Comparison of ENCODE assay signal across 7 mouse cellular contexts in genomic region chr3:84952585-84953187, GRCm38 (mm10).
DNase-seq lines count a peak whose midpoint lies in the region; ATAC-seq and TF ChIP-seq lines count a peak whose summit lies in the region.

No protein-coding gene starts in this region.

- no peak overlapping the region for H3K9ac ChIP-seq in liver, embryonic 11.5 days (ENCODE audit: low read depth, low read length)
- no peak overlapping the region for H3K9ac ChIP-seq in liver, postnatal 0 days (replicated peaks)
- peak overlapping the region; percentile 65 for H3K9ac ChIP-seq in embryonic facial prominence, embryonic 14.5 days (ENCODE audit: low read depth, low read length)
- H3K9ac ChIP-seq in hindbrain, postnatal 0 days (replicated peaks; ENCODE audit: low read length), result peak overlapping the region; percentile 67
- H3K9ac ChIP-seq in neural tube, embryonic 15.5 days (replicated peaks), result peak overlapping the region; percentile 67

- no peak for DNase-seq in liver, embryonic 11.5 days (ENCODE audit: low spot score)
- no peak for DNase-seq in liver, postnatal 0 days
- DNase-seq in embryonic facial prominence, embryonic 14.5 days (ENCODE audit: low spot score), result no peak
- DNase-seq in hindbrain, postnatal 0 days (ENCODE audit: low spot score), result peak; percentile 40
- no peak for DNase-seq in frontal cortex, postnatal 10 days (ENCODE audit: low spot score in 2 of 2)
- no peak for DNase-seq in left cerebral cortex, adult 18-20 months (ENCODE audit: low spot score in 2 of 2)

- no peak for TF ChIP-seq CTCF in liver, postnatal 0 days (IDR thresholded peaks at IDR 0.05; ENCODE audit: low read depth)
- TF ChIP-seq CTCF in hindbrain, postnatal 0 days (IDR thresholded peaks at IDR 0.05; ENCODE audit: low read depth), result no peak

- H3K9me3 ChIP-seq in liver, embryonic 11.5 days (ENCODE audit: control insufficient read depth, low read length), result no peaks in the 10 kb centered on the region
- H3K9me3 ChIP-seq in liver, postnatal 0 days (ENCODE audit: low read length), result no peaks in the 10 kb centered on the region
- H3K9me3 ChIP-seq in embryonic facial prominence, embryonic 14.5 days (ENCODE audit: control insufficient read depth, low read length), result no peaks in the 10 kb centered on the region
- no peaks in the 10 kb centered on the region for H3K9me3 ChIP-seq in hindbrain, postnatal 0 days (ENCODE audit: low read length)
- no peaks in the 10 kb centered on the region for H3K9me3 ChIP-seq in neural tube, embryonic 15.5 days (replicated peaks)

- TF ChIP-seq EP300 in liver, postnatal 0 days (IDR thresholded peaks at IDR 0.05; ENCODE audit: low read depth), result no peak

- ATAC-seq in liver, embryonic 11.5 days (replicated peaks; ENCODE audit: low FRiP score), result no peak
- ATAC-seq in liver, postnatal 0 days, result no peak
- no peak for ATAC-seq in embryonic facial prominence, embryonic 14.5 days (ENCODE audit: low read depth)
- ATAC-seq in hindbrain, postnatal 0 days, result 0 out of 2 replicates have a peak, but pooled peaks have one; percentile 16
- peak; percentile 49 for ATAC-seq in neural tube, embryonic 15.5 days (ENCODE audit: low FRiP score)

- H3K4me2 ChIP-seq in liver, embryonic 11.5 days, result peak overlapping the region; percentile 48
- H3K4me2 ChIP-seq in liver, postnatal 0 days (ENCODE audit: low read depth, low read length), result no peak overlapping the region
- peak overlapping the region; percentile 81 for H3K4me2 ChIP-seq in embryonic facial prominence, embryonic 14.5 days (ENCODE audit: low read depth, low read length)
- H3K4me2 ChIP-seq in hindbrain, postnatal 0 days (ENCODE audit: low read depth, low read length), result peak overlapping the region; percentile 56
- H3K4me2 ChIP-seq in neural tube, embryonic 15.5 days, result peak overlapping the region; percentile 66

- no peaks in the 10 kb centered on the region for H3K27me3 ChIP-seq in liver, embryonic 11.5 days (replicated peaks; ENCODE audit: control insufficient read depth, insufficient read depth, low read length)
- H3K27me3 ChIP-seq in liver, postnatal 0 days (ENCODE audit: insufficient read depth, low read length), result no peaks in the 10 kb centered on the region
- no peaks in the 10 kb centered on the region for H3K27me3 ChIP-seq in embryonic facial prominence, embryonic 14.5 days (replicated peaks; ENCODE audit: control insufficient read depth, insufficient read depth, low read length)
- H3K27me3 ChIP-seq in hindbrain, postnatal 0 days (ENCODE audit: insufficient read depth, low read length), result no peaks in the 10 kb centered on the region
- no peaks in the 10 kb centered on the region for H3K27me3 ChIP-seq in neural tube, embryonic 15.5 days (replicated peaks)

- H3K36me3 ChIP-seq in liver, embryonic 11.5 days (ENCODE audit: control insufficient read depth, insufficient read depth, low read length), result no peaks in the 10 kb centered on the region
- H3K36me3 ChIP-seq in liver, postnatal 0 days (replicated peaks; ENCODE audit: insufficient read depth, low read length), result no peaks in the 10 kb centered on the region
- H3K36me3 ChIP-seq in embryonic facial prominence, embryonic 14.5 days (ENCODE audit: control insufficient read depth, insufficient read depth, low read length), result no peaks in the 10 kb centered on the region
- no peaks in the 10 kb centered on the region for H3K36me3 ChIP-seq in hindbrain, postnatal 0 days (ENCODE audit: insufficient read depth, low read length)
- no peaks in the 10 kb centered on the region for H3K36me3 ChIP-seq in neural tube, embryonic 15.5 days

- H3K4me3 ChIP-seq in liver, embryonic 11.5 days (ENCODE audit: low read depth, low read length), result peak overlapping the region; percentile 35
- no peak overlapping the region for H3K4me3 ChIP-seq in liver, postnatal 0 days (ENCODE audit: low read depth, low read length)
- peak overlapping the region; percentile 50 for H3K4me3 ChIP-seq in embryonic facial prominence, embryonic 14.5 days (ENCODE audit: low read depth, low read length)
- H3K4me3 ChIP-seq in hindbrain, postnatal 0 days (ENCODE audit: low read length), result peak overlapping the region; percentile 65
- H3K4me3 ChIP-seq in neural tube, embryonic 15.5 days (replicated peaks), result peak overlapping the region; percentile 58

- peak overlapping the region; percentile 38; the same call in 1 of the 2 replicates for H3K27ac ChIP-seq in liver, embryonic 11.5 days (ENCODE audit: low read depth, low read length)
- H3K27ac ChIP-seq in liver, postnatal 0 days (ENCODE audit: low read depth), result no peak overlapping the region
- peak overlapping the region; percentile 83 for H3K27ac ChIP-seq in embryonic facial prominence, embryonic 14.5 days (replicated peaks; ENCODE audit: low read depth, low read length)
- H3K27ac ChIP-seq in hindbrain, postnatal 0 days, result peak overlapping the region; percentile 90
- peak overlapping the region; percentile 94 for H3K27ac ChIP-seq in neural tube, embryonic 15.5 days (replicated peaks)

- H3K4me1 ChIP-seq in liver, embryonic 11.5 days (replicated peaks; ENCODE audit: control insufficient read depth, insufficient read depth, low read length), result no peaks in the 10 kb centered on the region
- no peaks in the 10 kb centered on the region; the same call in 1 of the 2 replicates for H3K4me1 ChIP-seq in liver, postnatal 0 days (ENCODE audit: insufficient read depth)
- no peaks in the 10 kb centered on the region for H3K4me1 ChIP-seq in embryonic facial prominence, embryonic 14.5 days (ENCODE audit: control insufficient read depth, insufficient read depth, low read length)
- no peaks in the 10 kb centered on the region for H3K4me1 ChIP-seq in hindbrain, postnatal 0 days (ENCODE audit: insufficient read depth, low read length)
- H3K4me1 ChIP-seq in neural tube, embryonic 15.5 days, result 0 out of 2 replicates have a peak, but pooled peaks cover 3% of the 10 kb centered on the region

- 73% methylated on average over 7 of the region's 7 CpGs for WGBS in liver, embryonic 11.5 days
- WGBS in liver, postnatal 0 days (ENCODE audit: insufficient replicate concordance), result 78% methylated on average over 7 of the region's 7 CpGs
- 33% methylated on average over 7 of the region's 7 CpGs for WGBS in embryonic facial prominence, embryonic 14.5 days
- WGBS in hindbrain, postnatal 0 days, result 27% methylated on average over 7 of the region's 7 CpGs
- 34% methylated on average over 7 of the region's 7 CpGs for WGBS in neural tube, embryonic 15.5 days

Comparison
In these comparisons a context has a peak if more than half of its experiments do, and no peak if none do; other contexts are left out.
1. ATAC-seq: peak in hindbrain, postnatal 0 days (single experiment) and neural tube, embryonic 15.5 days (single experiment); none in liver, embryonic 11.5 days (single experiment), liver, postnatal 0 days (single experiment) and embryonic facial prominence, embryonic 14.5 days (single experiment).
2. H3K9ac ChIP-seq: peak in embryonic facial prominence, embryonic 14.5 days (single experiment), hindbrain, postnatal 0 days (single experiment) and neural tube, embryonic 15.5 days (single experiment); none in liver, embryonic 11.5 days (single experiment) and liver, postnatal 0 days (single experiment).